Mouse (Mus musculus): ENCODE measurements around the gene F2r.

The F2r gene

GRCm38 (mm10) chr13:95618309-95618712, at the start of gene F2r:
F2r (minus strand) TSS chr13:95618487.
- ChIA-PET CTCF (interaction anchor here in 3 of 4 experiments (0.5 to 1.1 kb wide), 4 partner anchors 18 to 275 kb away, joined by 3 to 5 read pairs (median 4); no protein-coding TSS in a partner anchor), POLR2A (interaction anchor here (0.5 to 6.9 kb wide), 82 partner anchors 8 to 770 kb away, joined by 3 to 61 read pairs (median 4); partner anchors contain the start of genes F2rl1 (in 2 of the 4), Aggf1 (in 1 of the 4), Iqgap2 (in 1 of the 4) and Poc5 (in 1 of the 4))

- POLR2A ChIA-PET, result no interaction called here
- CTCF ChIA-PET, result interaction anchor here in 3 of 4 experiments (0.6 to 1.2 kb wide), 5 partner anchors 12 to 865 kb away, joined by 3 to 7 read pairs (median 3); no protein-coding TSS in a partner anchor
Measured at GRCm38 (mm10) chr13:95667260-95667659, 49.0 kb upstream of the F2r start.

DNA sequence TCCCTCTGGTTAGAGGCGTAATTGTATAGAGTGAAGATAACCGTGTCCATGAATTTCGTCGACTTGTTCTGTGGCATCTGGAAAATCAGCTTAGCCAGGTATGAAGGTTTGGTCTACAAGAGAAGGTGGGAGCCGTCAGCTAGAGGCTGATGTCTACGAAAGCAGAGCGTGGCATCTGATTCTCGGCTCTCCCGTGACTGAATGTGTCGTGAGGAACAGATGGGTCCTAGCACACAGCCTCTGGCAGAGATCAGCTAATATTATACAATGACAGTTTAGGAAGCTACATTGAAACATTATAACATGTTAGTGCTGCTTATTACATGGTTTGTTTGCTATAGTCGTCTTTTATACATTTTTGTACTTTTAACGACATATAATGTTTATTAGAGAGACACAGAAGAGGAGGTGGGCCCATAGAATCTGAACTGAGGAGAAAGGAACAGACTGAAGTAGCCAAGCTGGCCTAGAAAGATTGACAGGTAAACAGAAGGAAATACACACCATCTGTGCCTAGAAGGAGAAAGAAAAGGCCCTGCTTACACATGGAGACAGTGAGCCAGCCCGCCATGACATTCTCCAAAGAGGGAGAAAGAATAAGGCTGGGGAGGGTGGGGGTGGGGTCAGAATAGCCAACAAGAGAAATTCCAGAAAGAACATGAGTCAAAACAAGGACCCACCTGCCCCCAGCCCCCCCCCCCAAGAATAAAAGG, 47.5 kb upstream of the F2r start:
- ChIA-PET POLR2A (interaction anchor here (0.6 to 1.7 kb wide), 7 partner anchors 9 to 315 kb away, joined by 3 to 12 read pairs (median 3); partner anchors contain the start of gene F2r (in 1 of the 4)), CTCF (interaction anchor here in 1 of 4 experiments (0.8 kb wide), 1 partner anchor 47 kb away, joined by 3 read pairs; the partner anchor contains the start of gene F2r)

- ChIA-PET CTCF (no interaction called here), POLR2A (no interaction called here)
Measured at GRCm38 (mm10) chr13:95663834-95664233, 45.5 kb upstream of the F2r start.

GRCm38 (mm10) chr13:95659432-95659831, 41.1 kb upstream of the F2r start:
- POLR2A ChIA-PET, result interaction anchor here in 1 of 4 experiments (0.6 to 2.1 kb wide), 3 partner anchors 23 to 67 kb away, joined by 3 to 7 read pairs (median 3); partner anchors contain the start of gene F2r
- CTCF ChIA-PET, result no interaction called here

DNA sequence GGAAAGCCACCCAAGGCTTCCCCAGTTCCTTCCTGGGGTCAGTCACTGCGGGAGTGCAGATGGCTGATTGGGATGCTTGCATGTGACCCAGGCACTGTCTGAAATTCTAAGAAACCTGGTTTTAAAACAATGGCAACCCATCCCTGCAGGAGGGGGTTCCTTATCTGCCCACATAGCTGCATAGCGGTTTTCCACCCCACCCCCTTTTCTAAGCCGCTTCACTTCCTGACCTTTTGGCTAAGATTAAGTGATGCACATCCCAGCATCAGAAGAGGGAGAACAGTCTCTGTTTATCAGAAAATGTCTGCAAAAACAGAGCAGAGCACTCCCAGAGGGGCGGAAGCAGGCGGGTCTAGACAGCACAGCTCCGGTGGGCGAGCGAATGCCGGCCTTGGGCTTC, 38.9 kb upstream of the F2r start:
- CTCF ChIA-PET, result no interaction called here
- POLR2A ChIA-PET, result interaction anchor here (0.7 to 2.2 kb wide), 11 partner anchors 8 to 122 kb away, joined by 3 to 15 read pairs (median 4); partner anchors contain the start of gene F2r (in 2 of the 4)

DNA sequence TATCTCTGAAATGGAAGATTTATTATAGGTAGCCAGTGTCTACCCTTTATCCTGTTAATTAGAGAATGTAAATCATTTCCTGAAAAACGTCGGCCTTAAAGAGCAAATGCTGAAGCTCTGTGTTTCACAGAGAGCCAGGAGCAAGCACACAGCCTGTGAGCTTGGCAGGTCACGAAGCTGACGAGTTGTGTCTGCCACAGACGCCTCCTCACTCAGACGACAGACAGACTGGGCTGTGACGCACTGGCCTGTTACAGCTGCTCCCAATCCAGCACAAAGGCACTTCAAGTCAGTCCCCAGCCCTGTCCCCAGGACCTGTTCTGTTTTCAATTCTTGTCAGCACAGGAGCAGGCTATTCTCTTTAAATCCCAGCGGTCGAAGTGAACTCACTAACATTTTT, 37.0 kb upstream of the F2r start:
- POLR2A ChIA-PET, result interaction anchor here in 2 of 4 experiments (0.6 to 1.2 kb wide), 5 partner anchors 10 to 46 kb away, joined by 3 to 8 read pairs (median 3); partner anchors contain the start of gene F2r (in 1 of the 2)
- CTCF ChIA-PET, result interaction anchor here in 1 of 4 experiments (0.6 kb wide), 1 partner anchor 12 kb away, joined by 3 read pairs; no protein-coding TSS in a partner anchor

DNA sequence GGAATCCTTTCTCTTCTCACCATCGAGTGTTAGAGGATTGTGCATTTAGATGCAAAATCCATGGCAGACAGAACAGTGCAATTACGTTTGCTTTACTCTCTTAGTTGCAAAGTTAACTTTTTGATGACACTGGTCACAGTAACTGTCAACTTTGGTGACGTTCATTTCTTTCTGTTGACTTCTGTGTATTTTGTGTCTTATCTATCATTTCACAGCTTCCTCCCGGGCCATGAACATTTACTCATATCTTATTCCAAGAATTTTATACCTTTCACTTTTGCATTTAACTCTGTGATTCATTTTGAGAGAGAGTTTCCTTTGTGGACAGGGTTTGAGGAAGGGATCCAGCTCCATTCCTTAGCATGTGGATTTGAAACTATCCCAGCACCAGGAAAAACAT, 35.4 kb upstream of the F2r start:
- CTCF ChIA-PET, result interaction anchor here in 2 of 4 experiments (0.6 to 0.7 kb wide), 2 partner anchors 20 to 90 kb away, joined by 4 to 7 read pairs; no protein-coding TSS in a partner anchor

DNA sequence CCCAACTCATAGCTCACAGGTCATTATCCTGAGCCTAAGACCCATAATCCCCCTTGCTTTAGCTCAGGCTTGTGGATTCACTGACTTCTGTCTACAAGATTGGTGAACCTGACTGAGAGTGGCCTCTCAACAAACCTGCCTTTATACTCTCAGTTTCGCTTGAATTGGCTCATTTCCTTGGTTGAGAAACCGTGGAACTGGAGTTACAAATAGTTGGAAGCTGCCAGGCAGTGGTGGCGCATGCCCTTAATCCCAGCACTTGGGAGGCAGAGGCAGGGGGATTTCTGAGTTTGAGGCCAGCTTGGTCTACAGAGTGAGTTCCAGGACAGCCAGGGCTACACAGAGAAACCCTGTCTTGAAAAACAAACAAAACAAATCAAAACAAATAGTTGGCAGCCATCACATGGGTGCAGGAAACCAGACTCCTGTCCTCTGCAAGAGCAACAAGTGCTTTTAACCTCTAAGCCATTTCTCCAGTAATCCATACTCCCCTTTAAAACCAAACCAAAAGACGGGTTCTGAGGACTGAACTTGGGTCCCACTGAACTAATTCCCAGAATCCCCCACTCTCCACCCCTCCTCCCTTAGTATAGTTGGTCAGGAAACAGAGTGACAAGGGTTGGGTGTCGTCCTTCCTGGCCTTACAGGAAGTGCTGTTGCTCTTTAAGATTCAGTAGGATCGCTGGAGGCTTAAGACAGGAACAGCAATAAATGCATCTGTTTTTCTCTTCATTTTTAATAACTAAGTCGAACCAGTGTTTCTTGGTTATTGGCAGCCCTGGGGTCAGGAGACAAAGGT, 33.8 kb upstream of the F2r start:
- ChIA-PET POLR2A (interaction anchor here in 1 of 4 experiments (1.5 kb wide), 1 partner anchor 33 kb away, joined by 5 read pairs; the partner anchor contains the start of gene F2r), CTCF (no interaction called here)

More for the DNA sequence above, 35.4 kb upstream of the F2r start:
- POLR2A ChIA-PET, result interaction anchor here in 1 of 4 experiments (0.7 kb wide), 1 partner anchor 1011 kb away, joined by 7 read pairs; no protein-coding TSS in a partner anchor

- CTCF ChIA-PET, result no interaction called here
- POLR2A ChIA-PET, result interaction anchor here in 2 of 4 experiments (1.2 kb wide), 2 partner anchors 10 to 11 kb away, joined by 3 to 4 read pairs; no protein-coding TSS in a partner anchor
Measured at GRCm38 (mm10) chr13:95649941-95650340, 31.7 kb upstream of the F2r start.

DNA sequence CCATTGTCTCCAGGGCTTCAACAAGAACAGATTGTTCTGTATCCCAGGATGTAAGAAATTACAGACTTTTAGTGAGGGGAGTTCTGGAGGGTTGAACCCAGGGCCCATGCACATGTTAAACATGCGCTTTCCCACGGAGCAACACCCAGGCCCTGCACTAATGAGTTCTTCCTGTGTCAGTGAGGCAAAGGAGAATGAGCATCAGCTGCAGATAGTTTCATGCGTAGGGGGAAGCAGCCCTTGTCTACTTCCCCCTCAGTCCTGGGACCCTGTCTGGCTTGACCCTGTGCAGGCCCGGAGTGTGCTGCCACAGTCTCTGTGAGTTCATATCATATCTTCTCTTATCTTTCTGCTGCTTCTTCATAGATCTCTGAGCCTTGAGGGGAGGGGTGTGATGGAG, 29.0 kb upstream of the F2r start:
- ChIA-PET CTCF (no interaction called here), POLR2A (no interaction called here)

DNA sequence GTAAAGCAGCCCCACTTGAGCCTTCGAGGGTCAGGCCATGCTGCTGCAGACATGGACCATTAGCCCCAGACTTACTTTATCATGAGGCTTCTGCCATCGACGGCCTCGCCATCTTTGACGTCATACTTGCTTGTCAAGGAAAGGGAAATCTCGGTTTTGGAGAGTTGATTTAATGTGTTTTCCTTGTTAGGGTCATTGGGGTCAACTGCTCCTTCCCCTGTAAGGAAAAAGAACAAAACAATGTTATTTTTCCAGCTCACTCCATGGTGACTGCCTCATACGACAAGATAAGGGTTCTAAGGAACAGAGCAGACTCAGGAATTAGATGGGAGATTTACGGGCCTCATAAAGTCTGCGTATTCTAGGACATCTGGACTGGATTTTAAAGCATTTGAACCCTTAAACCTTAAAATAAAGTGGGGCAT, 28.4 kb upstream of the F2r start:
- CTCF ChIA-PET, result no interaction called here
- POLR2A ChIA-PET, result no interaction called here

GRCm38 (mm10) chr13:95643740-95644139, 25.5 kb upstream of the F2r start:
- ChIA-PET POLR2A (interaction anchor here in 3 of 4 experiments (0.5 to 1.2 kb wide), 4 partner anchors 25 to 318 kb away, joined by 3 read pairs; partner anchors contain the start of gene F2r (in 2 of the 3)), CTCF (no interaction called here)

- CTCF ChIA-PET, result interaction anchor here in 1 of 4 experiments (1.0 kb wide), 1 partner anchor 106 kb away, joined by 3 read pairs; no protein-coding TSS in a partner anchor
Measured at GRCm38 (mm10) chr13:95641061-95641986, 23.0 kb upstream of the F2r start.

GRCm38 (mm10) chr13:95640408-95640807, 22.1 kb upstream of the F2r start:
- POLR2A ChIA-PET, result interaction anchor here in 2 of 4 experiments (0.7 to 4.4 kb wide), 4 partner anchors 17 to 40 kb away, joined by 3 to 19 read pairs (median 3); partner anchors contain the start of gene F2r (in 2 of the 2)
- CTCF ChIA-PET, result interaction anchor here in 1 of 4 experiments (1.0 kb wide), 1 partner anchor 106 kb away, joined by 3 read pairs; no protein-coding TSS in a partner anchor

More at GRCm38 (mm10) chr13:95641061-95641986, 23.0 kb upstream of the F2r start:
- POLR2A ChIA-PET, result interaction anchor here in 1 of 4 experiments (0.7 to 4.4 kb wide), 2 partner anchors 16 to 23 kb away, joined by 3 to 19 read pairs; partner anchors contain the start of gene F2r

DNA sequence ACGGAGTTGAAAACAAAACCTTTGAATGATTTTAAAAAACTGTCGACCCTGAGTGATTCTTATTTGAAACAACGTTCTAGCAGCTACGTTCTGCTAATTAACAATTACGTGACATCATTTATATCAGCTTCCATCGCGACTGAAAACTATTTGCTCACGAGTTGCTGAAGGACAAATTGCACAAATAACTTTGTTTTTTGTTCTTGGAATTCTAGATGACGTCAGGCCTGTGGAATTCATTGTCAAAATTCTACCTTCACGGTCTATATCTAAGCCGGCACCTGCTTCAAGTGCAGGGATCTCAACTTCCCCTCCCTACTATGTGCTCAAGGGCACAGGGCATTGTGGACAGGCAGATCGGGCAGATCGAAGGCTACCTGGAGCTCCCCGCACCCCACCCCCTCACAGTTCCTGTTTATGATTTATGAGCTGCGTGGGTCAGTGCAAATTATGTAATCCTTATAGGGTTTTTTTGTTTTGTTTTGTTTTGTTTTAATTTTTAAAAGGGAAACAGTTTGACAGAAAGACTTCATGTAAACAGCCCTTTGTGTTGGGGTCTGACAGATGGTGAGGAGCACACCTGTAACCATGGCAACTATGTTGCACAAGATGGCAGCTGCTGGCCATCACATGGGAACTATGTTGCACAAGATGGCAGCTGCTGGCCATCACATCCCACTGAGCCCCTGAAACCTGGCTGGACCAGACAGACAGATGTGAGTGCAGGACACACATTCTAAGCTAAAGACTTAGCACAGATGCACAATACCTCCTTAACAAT, 21.2 kb upstream of the F2r start:
- CTCF ChIA-PET, result interaction anchor here in 3 of 4 experiments (0.6 to 1.1 kb wide), 3 partner anchors 10 to 16 kb away, joined by 3 read pairs; no protein-coding TSS in a partner anchor
- POLR2A ChIA-PET, result interaction anchor here in 2 of 4 experiments (0.7 to 4.4 kb wide), 6 partner anchors 9 to 39 kb away, joined by 3 to 19 read pairs (median 4); partner anchors contain the start of gene F2r (in 2 of the 2)

Data from embryonic stem cell, embryonic (primary cell).